Mouse (Mus musculus): Measurements from ENCODE around the gene Cdc42bpa. TPM values are rescaled to one million over a fixed set of nuclear protein-coding genes. Genes with fewer than 3 reads are reported as not detected.

Gene Cdc42bpa
- total and polyA plus RNA-seq, 3 experiments, result 11.1 to 41.5 (median 40.8) TPM

GRCm38 (mm10) chr1:180183525-180184159 is 223.4 kb downstream of the Cdc42bpa start:
- H3K27ac ChIP-seq, result peak overlapping the region; percentile 60
- peaks cover 3% of the 10 kb centered on the region; the same call in 1 of the 2 replicates for H3K36me3 ChIP-seq (ENCODE audit: control insufficient read depth, insufficient read depth, low read length)
- H3K4me1 ChIP-seq (ENCODE audit: control insufficient read depth, insufficient read depth, low read length), result peaks cover 9% of the 10 kb centered on the region; the same call in 1 of the 2 replicates
- WGBS, result 71% methylated on average over 6 of the region's 6 CpGs
- H3K27me3 ChIP-seq (ENCODE audit: control insufficient read depth, insufficient read depth, low read length), result no peaks in the 10 kb centered on the region
- H3K9ac ChIP-seq (ENCODE audit: low read depth, low read length), result peak overlapping the region; percentile 35; the same call in 1 of the 2 replicates
- no peak overlapping the region for H3K4me3 ChIP-seq
- intact Hi-C loops (cut with DNase I), result no loop called here
- no peak for DNase-seq
- no peak for TF ChIP-seq EP300 (IDR thresholded peaks at IDR 0.05; ENCODE audit: insufficient read depth, low read depth, low read length)
- H3K79me2 ChIP-seq (replicated peaks; ENCODE audit: control insufficient read depth, insufficient read depth, low read length), result no peaks in the 10 kb centered on the region; the same call in 1 of the 2 replicates

GRCm38 (mm10) chr1:180184768-180185167 is 224.5 kb downstream of the Cdc42bpa start:
- Histone ChIP-seq H3K4me3 (no peak overlapping the region), H3K27me3 (ENCODE audit: control insufficient read depth, insufficient read depth, low read length) (no peaks in the 10 kb centered on the region), H3K9ac (ENCODE audit: low read depth, low read length) (no peak overlapping the region; the same call in 1 of the 2 replicates), H3K4me1 (ENCODE audit: control insufficient read depth, insufficient read depth, low read length) (peaks cover 9% of the 10 kb centered on the region; the same call in 1 of the 2 replicates), H3K79me2 (replicated peaks; ENCODE audit: control insufficient read depth, insufficient read depth, low read length) (no peaks in the 10 kb centered on the region; the same call in 1 of the 2 replicates), H3K27ac (peak overlapping the region; percentile 85), H3K36me3 (ENCODE audit: control insufficient read depth, insufficient read depth, low read length) (peaks cover 3% of the 10 kb centered on the region; the same call in 1 of the 2 replicates)
- no peak for DNase-seq
- WGBS, result 34% methylated on average over 7 of the region's 7 CpGs
- TF ChIP-seq EP300 (IDR thresholded peaks at IDR 0.05; ENCODE audit: insufficient read depth, low read depth, low read length), result no peak
- no peak for TF ChIP-seq CTCF (IDR thresholded peaks at IDR 0.05)
- no peak for TF ChIP-seq POLR2A (IDR thresholded peaks at IDR 0.05; ENCODE audit: insufficient read depth, low read depth, low read length)
- intact Hi-C loops (cut with DNase I), result no loop called here

DNA sequence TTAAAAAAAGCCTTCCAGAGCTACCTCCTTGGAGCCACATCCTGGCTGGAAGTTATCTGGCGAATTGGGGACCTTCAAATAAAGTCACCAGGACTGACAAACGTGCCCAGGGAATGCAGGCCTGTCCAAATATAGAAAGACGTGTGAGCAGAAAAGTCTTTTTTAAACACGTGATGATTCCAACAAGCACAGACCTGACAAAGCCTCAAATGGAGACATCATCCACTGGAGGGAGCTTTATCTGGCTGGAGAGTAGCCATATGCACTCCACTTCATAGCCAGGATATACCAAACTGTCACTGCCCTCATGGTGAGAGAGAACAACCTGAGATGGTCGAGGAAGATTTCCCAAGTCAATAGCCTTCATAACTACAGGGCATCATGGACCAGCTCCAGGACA is 225.6 kb downstream of the Cdc42bpa start:
- TF ChIP-seq CTCF (IDR thresholded peaks at IDR 0.05) (peak; percentile 57), POLR2A (IDR thresholded peaks at IDR 0.05; ENCODE audit: insufficient read depth, low read depth, low read length) (no peak), EP300 (IDR thresholded peaks at IDR 0.05; ENCODE audit: insufficient read depth, low read depth, low read length) (peak; percentile 61)
- peaks cover 3% of the 10 kb centered on the region; the same call in 1 of the 2 replicates for H3K36me3 ChIP-seq (ENCODE audit: control insufficient read depth, insufficient read depth, low read length)
- peaks cover 9% of the 10 kb centered on the region; the same call in 1 of the 2 replicates for H3K4me1 ChIP-seq (ENCODE audit: control insufficient read depth, insufficient read depth, low read length)
- intact Hi-C loops (cut with DNase I), result no loop called here
- peak in 1 of 2 experiments; percentile 55 for DNase-seq
- H3K27me3 ChIP-seq (ENCODE audit: control insufficient read depth, insufficient read depth, low read length), result no peaks in the 10 kb centered on the region
- peak overlapping the region; percentile 85 for H3K27ac ChIP-seq
- H3K79me2 ChIP-seq (replicated peaks; ENCODE audit: control insufficient read depth, insufficient read depth, low read length), result no peaks in the 10 kb centered on the region; the same call in 1 of the 2 replicates
- WGBS, result 45% methylated on average over 5 of the region's 5 CpGs
- peak overlapping the region; percentile 22 for H3K9ac ChIP-seq (ENCODE audit: low read depth, low read length)
- no peak overlapping the region for H3K4me3 ChIP-seq

DNA sequence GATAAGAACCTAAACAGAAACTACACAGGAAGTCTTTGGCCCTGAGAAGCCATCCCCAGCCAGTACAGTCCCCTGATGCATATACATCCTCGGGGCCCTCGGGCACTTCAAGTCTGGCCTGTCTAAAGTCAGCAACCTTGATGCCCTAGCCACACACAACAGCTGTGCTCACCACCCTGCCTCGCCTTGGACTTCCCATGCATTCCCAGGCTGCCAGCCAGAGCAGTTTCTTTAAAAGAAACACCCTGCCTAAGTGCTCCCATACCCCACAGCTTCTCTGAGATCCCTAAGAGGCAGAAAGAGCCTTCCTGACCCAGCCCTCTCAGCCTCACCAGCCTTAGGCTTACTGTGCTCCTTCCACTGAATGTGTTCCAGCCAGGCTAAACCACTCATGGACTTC is 226.1 kb downstream of the Cdc42bpa start:
- no peak overlapping the region for H3K4me3 ChIP-seq
- peak overlapping the region; percentile 22 for H3K9ac ChIP-seq (ENCODE audit: low read depth, low read length)
- peaks cover 3% of the 10 kb centered on the region; the same call in 1 of the 2 replicates for H3K36me3 ChIP-seq (ENCODE audit: control insufficient read depth, insufficient read depth, low read length)
- WGBS, result 53% methylated on average over 3 of the region's 3 CpGs
- H3K79me2 ChIP-seq (replicated peaks; ENCODE audit: control insufficient read depth, insufficient read depth, low read length), result no peaks in the 10 kb centered on the region; the same call in 1 of the 2 replicates
- H3K27ac ChIP-seq, result peak overlapping the region; percentile 84
- intact Hi-C loops (cut with DNase I), result no loop called here
- no peak for DNase-seq
- no peaks in the 10 kb centered on the region for H3K27me3 ChIP-seq (ENCODE audit: control insufficient read depth, insufficient read depth, low read length)
- TF ChIP-seq CTCF (IDR thresholded peaks at IDR 0.05), result no peak
- TF ChIP-seq EP300 (IDR thresholded peaks at IDR 0.05; ENCODE audit: insufficient read depth, low read depth, low read length), result no peak
- no peak for TF ChIP-seq POLR2A (IDR thresholded peaks at IDR 0.05; ENCODE audit: insufficient read depth, low read depth, low read length)
- H3K4me1 ChIP-seq (ENCODE audit: control insufficient read depth, insufficient read depth, low read length), result peaks cover 6% of the 10 kb centered on the region; the same call in 1 of the 2 replicates

DNA sequence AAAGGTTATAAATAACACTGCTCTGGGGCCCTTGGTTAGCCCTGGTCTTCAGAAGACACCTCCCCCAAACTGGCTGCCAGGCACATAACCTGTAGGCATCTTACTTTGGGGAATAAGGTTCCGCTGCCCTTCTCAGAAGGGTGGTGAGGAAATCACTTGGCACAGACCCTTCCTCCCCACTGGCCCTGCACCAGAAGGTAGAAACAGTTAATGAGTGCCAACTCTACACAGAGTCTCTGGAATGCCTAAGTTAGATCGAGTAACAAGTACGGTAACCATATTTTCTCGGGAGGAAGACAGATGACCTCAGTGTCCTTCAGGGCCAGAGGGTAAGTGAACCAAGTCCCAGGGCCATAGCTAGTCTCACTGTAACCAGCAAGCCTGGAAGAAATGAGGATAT is 228.7 kb downstream of the Cdc42bpa start:
- no peak overlapping the region; the same call in 1 of the 2 replicates for H3K4me3 ChIP-seq
- no peak for TF ChIP-seq EP300 (IDR thresholded peaks at IDR 0.05; ENCODE audit: insufficient read depth, low read depth, low read length)
- no peak for TF ChIP-seq POLR2A (IDR thresholded peaks at IDR 0.05; ENCODE audit: insufficient read depth, low read depth, low read length)
- no peak for TF ChIP-seq CTCF (IDR thresholded peaks at IDR 0.05)
- WGBS, result 64% methylated on average over 4 of the region's 4 CpGs
- peaks cover 3% of the 10 kb centered on the region; the same call in 1 of the 2 replicates for H3K36me3 ChIP-seq (ENCODE audit: control insufficient read depth, insufficient read depth, low read length)
- no peaks in the 10 kb centered on the region for H3K27me3 ChIP-seq (ENCODE audit: control insufficient read depth, insufficient read depth, low read length)
- DNase-seq, result peak in 1 of 2 experiments; percentile 42
- H3K79me2 ChIP-seq (replicated peaks; ENCODE audit: control insufficient read depth, insufficient read depth, low read length), result no peaks in the 10 kb centered on the region
- H3K4me1 ChIP-seq (ENCODE audit: control insufficient read depth, insufficient read depth, low read length), result peaks cover 5% of the 10 kb centered on the region; the same call in 1 of the 2 replicates
- H3K9ac ChIP-seq (ENCODE audit: low read depth, low read length), result peak overlapping the region; percentile 28; the same call in 1 of the 2 replicates
- H3K27ac ChIP-seq, result peak overlapping the region; percentile 84
- intact Hi-C loops (cut with DNase I), result no loop called here

DNA sequence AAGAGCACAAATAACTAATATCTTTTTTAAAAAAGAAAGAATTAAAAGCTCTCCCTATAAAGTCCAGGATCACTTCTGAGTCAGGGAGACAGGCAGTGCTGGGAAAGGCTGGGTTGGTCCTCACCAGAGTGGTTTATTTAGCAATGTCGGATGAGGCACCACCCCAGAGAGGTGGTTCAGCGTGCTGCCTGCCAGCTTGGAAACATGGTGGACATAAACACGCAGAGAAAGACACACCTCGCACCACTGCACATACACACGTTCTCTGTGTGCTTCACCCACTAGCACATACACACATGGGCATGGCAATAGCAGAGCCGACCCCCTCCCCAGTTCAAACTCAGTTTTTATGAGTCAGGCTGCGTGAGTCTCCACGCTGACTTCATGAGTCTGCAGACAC is 230.8 kb downstream of the Cdc42bpa start:
- H3K36me3 ChIP-seq (ENCODE audit: control insufficient read depth, insufficient read depth, low read length), result peaks cover 3% of the 10 kb centered on the region; the same call in 1 of the 2 replicates
- TF ChIP-seq EP300 (IDR thresholded peaks at IDR 0.05; ENCODE audit: insufficient read depth, low read depth, low read length), result no peak
- no peak for TF ChIP-seq CTCF (IDR thresholded peaks at IDR 0.05)
- no peak for TF ChIP-seq POLR2A (IDR thresholded peaks at IDR 0.05; ENCODE audit: insufficient read depth, low read depth, low read length)
- H3K27me3 ChIP-seq (ENCODE audit: control insufficient read depth, insufficient read depth, low read length), result no peaks in the 10 kb centered on the region
- no peak for DNase-seq
- peak overlapping the region; percentile 84 for H3K27ac ChIP-seq
- intact Hi-C loops (cut with DNase I), result no loop called here
- WGBS, result 53% methylated on average over 8 of the region's 8 CpGs
- peak overlapping the region; percentile 64 for H3K9ac ChIP-seq (ENCODE audit: low read depth, low read length)
- H3K4me1 ChIP-seq (ENCODE audit: control insufficient read depth, insufficient read depth, low read length), result peaks cover 3% of the 10 kb centered on the region
- H3K4me3 ChIP-seq, result peak overlapping the region; percentile 32
- no peaks in the 10 kb centered on the region for H3K79me2 ChIP-seq (replicated peaks; ENCODE audit: control insufficient read depth, insufficient read depth, low read length)

All from heart, adult 2 months (tissue).